Mouse (Mus musculus) neural tube, embryonic 11.5 days (tissue): Measurements from ENCODE around the gene Bmper. TPM values are rescaled to one million over a fixed set of nuclear protein-coding genes. Genes with fewer than 3 reads are reported as not detected.
A peak's percentile ranks its signal among the peaks of the same experiment; 100 is the strongest.

Experiments
- ATAC-seq: fragments of 200-750 bp; cut with Nextera tagmentation; 2 replicates; pipeline ENCODE4 v1.8.0; 2017; ENCODE audit warnings: moderate number of reproducible peaks, mild to moderate bottlenecking, moderate TSS enrichment, moderate library complexity; ENCODE audit not compliant: insufficient read depth, low FRiP score, low TSS enrichment
- DNase-seq: peaks from one replicate; pipeline ENCODE4 v3.0.0-alpha.2; 2015; ENCODE audit warnings: low spot score
- H3K27ac ChIP-seq: fragments of 300-500 bp; sonication (generic); 2 replicates; pipeline ENCODE4 v1.5.1; 2014; ENCODE audit warnings: low read depth, mild to moderate bottlenecking, low read length
- H3K27me3 ChIP-seq: fragments of 300-500 bp; sonication (generic); 2 replicates; pipeline ENCODE4 v1.6.1; 2014; ENCODE audit warnings: mild to moderate bottlenecking, low read length, mixed read lengths; ENCODE audit not compliant: control insufficient read depth, insufficient read depth
- H3K36me3 ChIP-seq: fragments of 300-500 bp; sonication (generic); 2 replicates; pipeline ENCODE4 v1.6.1; 2014; ENCODE audit warnings: mild to moderate bottlenecking, low read length, moderate library complexity, mixed read lengths; ENCODE audit not compliant: control insufficient read depth, insufficient read depth
- H3K4me1 ChIP-seq: fragments of 300-500 bp; sonication (generic); 2 replicates; pipeline ENCODE4 v1.6.1; 2014; ENCODE audit warnings: low read length, mixed read lengths; ENCODE audit not compliant: control insufficient read depth, insufficient read depth
- H3K4me2 ChIP-seq: fragments of 300-500 bp; sonication (generic); 2 replicates; pipeline ENCODE4 v1.6.1; 2014; ENCODE audit warnings: low read depth, mild to moderate bottlenecking, moderate library complexity
- H3K4me3 ChIP-seq: fragments of 300-500 bp; sonication (generic); 2 replicates; pipeline ENCODE4 v1.5.1; 2014; ENCODE audit warnings: low read depth, low read length
- H3K9ac ChIP-seq: fragments of 300-500 bp; sonication (generic); 2 replicates; pipeline ENCODE4 v1.6.1; 2014; ENCODE audit warnings: mild to moderate bottlenecking, low read length
- H3K9me3 ChIP-seq: fragments of 300-500 bp; sonication (generic); 2 replicates; pipeline ENCODE4 v1.6.1; 2016; ENCODE audit warnings: low read length; ENCODE audit not compliant: control insufficient read depth
- WGBS: fragments of 180-500 bp; shearing (Covaris S2); extraction: QIAGEN DNeasy Blood & Tissue Kit; methylation state at CpG from one replicate; pipeline ENCODE4 v1.1.7; 2014; 5-methylcytosine and 5-hydroxymethylcytosine counted together
- polyA plus RNA-seq: library from polyadenylated mRNA; unstranded; fragments of >200 nt; fragmentation: Nextera tagmentation; extraction: Ambion mirVana; gene quantifications from 2 replicates; pipeline ENCODE4 v1.2.1, GENCODE M21; 2014

Bmper gene
- polyA plus RNA-seq, 1 experiment from 2014 or later, result 10.5 TPM

- whole genome bisulfite sequencing, result 54% methylated on average over 5 of the region's 5 CpGs
- DNase-seq, result no peak
- no peaks in the 10 kb centered on the region for H3K9me3 ChIP-seq
These were observed 131.4 kb downstream of the Bmper start for GRCm38 (mm10) chr9:23354201-23354820.

GRCm38 (mm10) chr9:23358108-23358507 lies 135.2 kb downstream of the Bmper start:
- Histone ChIP-seq H3K36me3 (no peaks in the 10 kb centered on the region), H3K4me3 (no peak overlapping the region), H3K9me3 (no peaks in the 10 kb centered on the region), H3K4me2 (no peak overlapping the region), H3K27me3 (no peaks in the 10 kb centered on the region), H3K9ac (no peak overlapping the region), H3K4me1 (no peaks in the 10 kb centered on the region), H3K27ac (no peak overlapping the region)
- DNase-seq (no peak), ATAC-seq (no peak)
- 88% methylated on average over 2 of the region's 2 CpGs for WGBS

More at GRCm38 (mm10) chr9:23354201-23354820, 131.4 kb downstream of the Bmper start:
- ATAC-seq, result no peak
- Histone ChIP-seq H3K4me2 (no peak overlapping the region), H3K36me3 (no peaks in the 10 kb centered on the region), H3K4me3 (no peak overlapping the region), H3K27ac (no peak overlapping the region), H3K4me1 (no peaks in the 10 kb centered on the region), H3K9ac (no peak overlapping the region), H3K27me3 (no peaks in the 10 kb centered on the region)

GRCm38 (mm10) chr9:23363139-23363538 lies 140.3 kb downstream of the Bmper start:
- H3K27ac ChIP-seq, result no peak overlapping the region
- no peak overlapping the region for H3K4me2 ChIP-seq
- H3K9me3 ChIP-seq, result no peaks in the 10 kb centered on the region
- no peak overlapping the region for H3K4me3 ChIP-seq
- H3K27me3 ChIP-seq, result no peaks in the 10 kb centered on the region
- ATAC-seq (no peak), DNase-seq (no peak)
- 58% methylated on average over 2 of the region's 2 CpGs for WGBS
- H3K4me1 ChIP-seq, result no peaks in the 10 kb centered on the region
- no peak overlapping the region for H3K9ac ChIP-seq
- H3K36me3 ChIP-seq, result no peaks in the 10 kb centered on the region

- no peak for ATAC-seq
- no peaks in the 10 kb centered on the region for H3K4me1 ChIP-seq
- no peak overlapping the region for H3K9ac ChIP-seq
- no peak overlapping the region for H3K4me3 ChIP-seq
- no peak overlapping the region for H3K27ac ChIP-seq
- H3K36me3 ChIP-seq, result no peaks in the 10 kb centered on the region
- no peaks in the 10 kb centered on the region for H3K27me3 ChIP-seq
- no peaks in the 10 kb centered on the region for H3K9me3 ChIP-seq
- 80% methylated on average over 7 of the region's 7 CpGs for WGBS
- H3K4me2 ChIP-seq, result no peak overlapping the region
- DNase-seq, result no peak
These were observed 140.7 kb downstream of the Bmper start for GRCm38 (mm10) chr9:23363540-23363939.

GRCm38 (mm10) chr9:23364047-23364446 lies 141.2 kb downstream of the Bmper start:
- DNase-seq, result no peak
- Histone ChIP-seq H3K4me1 (no peaks in the 10 kb centered on the region), H3K9me3 (no peaks in the 10 kb centered on the region), H3K36me3 (no peaks in the 10 kb centered on the region), H3K9ac (no peak overlapping the region), H3K27me3 (no peaks in the 10 kb centered on the region), H3K27ac (no peak overlapping the region), H3K4me3 (no peak overlapping the region), H3K4me2 (no peak overlapping the region)
- ATAC-seq, result no peak
- 86% methylated on average over 2 of the region's 2 CpGs for WGBS

GRCm38 (mm10) chr9:23368124-23368523 lies 145.2 kb downstream of the Bmper start:
- H3K4me1 ChIP-seq, result no peaks in the 10 kb centered on the region
- ATAC-seq (no peak), DNase-seq (no peak)
- H3K9ac ChIP-seq, result no peak overlapping the region
- H3K9me3 ChIP-seq, result no peaks in the 10 kb centered on the region
- no peak overlapping the region for H3K4me2 ChIP-seq
- H3K27me3 ChIP-seq, result no peaks in the 10 kb centered on the region
- H3K4me3 ChIP-seq, result no peak overlapping the region
- no peak overlapping the region for H3K27ac ChIP-seq
- no peaks in the 10 kb centered on the region for H3K36me3 ChIP-seq

- DNase-seq (no peak), ATAC-seq (no peak)
- peaks cover 16% of the 10 kb centered on the region; the same call in 1 of the 2 replicates for H3K4me1 ChIP-seq
- WGBS, result 75% methylated on average over 4 of the region's 4 CpGs
- H3K36me3 ChIP-seq, result no peaks in the 10 kb centered on the region
- no peak overlapping the region for H3K9ac ChIP-seq
- H3K4me2 ChIP-seq, result no peak overlapping the region
- H3K27ac ChIP-seq, result no peak overlapping the region
- no peak overlapping the region for H3K4me3 ChIP-seq
- H3K27me3 ChIP-seq, result no peaks in the 10 kb centered on the region; the same call in 1 of the 2 replicates
- no peaks in the 10 kb centered on the region for H3K9me3 ChIP-seq
These were observed 152.0 kb downstream of the Bmper start for GRCm38 (mm10) chr9:23374789-23375460.

- H3K27ac ChIP-seq, result no peak overlapping the region
- H3K4me1 ChIP-seq, result peaks cover 16% of the 10 kb centered on the region; the same call in 1 of the 2 replicates
- DNase-seq (peak; percentile 16), ATAC-seq (peak; percentile 39)
- WGBS, result 41% methylated on average over 5 of the region's 5 CpGs
- H3K27me3 ChIP-seq, result no peaks in the 10 kb centered on the region; the same call in 1 of the 2 replicates
- H3K9me3 ChIP-seq, result no peaks in the 10 kb centered on the region
- H3K4me3 ChIP-seq, result no peak overlapping the region
- no peak overlapping the region for H3K9ac ChIP-seq
- H3K36me3 ChIP-seq, result no peaks in the 10 kb centered on the region
- H3K4me2 ChIP-seq, result no peak overlapping the region
These were observed 155.2 kb downstream of the Bmper start for GRCm38 (mm10) chr9:23377831-23378730.
